Mouse (Mus musculus) thymus, postnatal 36 days (tissue): ENCODE measurements around the gene Snrpb.

Source experiments
- DNase-seq, 2 experiments: peaks; one replicate each; pipeline ENCODE4 v3.0.0; 2022; ENCODE audit warnings: mixed read lengths in 2 of 2

The Snrpb gene

DNA sequence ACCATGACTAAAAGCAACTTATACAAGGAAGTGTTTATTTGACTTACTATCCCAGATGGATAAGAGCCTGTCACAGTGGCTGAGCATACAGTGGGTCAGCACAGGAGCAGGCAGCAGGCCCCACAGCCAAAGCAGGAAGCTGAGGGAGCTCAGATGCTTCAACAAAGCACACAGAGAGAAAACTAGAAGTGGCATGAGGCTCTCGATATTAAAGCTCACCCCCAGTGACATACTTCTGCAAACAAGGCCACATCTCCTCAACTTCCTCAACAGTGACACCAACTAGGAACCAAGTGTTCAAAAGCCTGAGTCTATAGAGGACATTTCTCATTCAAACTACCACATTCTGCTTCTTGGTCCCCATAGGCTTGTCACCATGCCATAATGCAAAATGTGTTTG is 49.5 kb downstream of the Snrpb start:
- DNase-seq = no peak

DNA sequence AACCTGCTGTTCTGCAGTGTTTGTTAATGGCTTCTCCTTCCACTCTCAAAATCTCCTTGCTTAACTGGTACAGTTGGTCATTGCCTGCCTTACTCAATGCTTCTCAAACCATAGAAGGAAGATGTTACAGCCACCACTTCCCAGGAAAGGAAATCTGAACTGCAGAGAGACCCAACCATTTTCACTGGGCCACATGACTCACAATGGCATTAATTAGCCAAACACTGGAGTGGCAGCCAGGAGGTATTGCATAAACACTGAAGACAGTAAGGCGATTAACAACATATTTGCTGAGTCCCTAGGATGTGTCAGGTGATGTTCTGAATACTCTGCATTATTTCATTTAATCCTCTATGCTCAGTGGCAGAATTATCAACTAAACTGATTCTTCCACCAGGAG is 53.1 kb downstream of the Snrpb start:
- DNase-seq = no peak

DNA sequence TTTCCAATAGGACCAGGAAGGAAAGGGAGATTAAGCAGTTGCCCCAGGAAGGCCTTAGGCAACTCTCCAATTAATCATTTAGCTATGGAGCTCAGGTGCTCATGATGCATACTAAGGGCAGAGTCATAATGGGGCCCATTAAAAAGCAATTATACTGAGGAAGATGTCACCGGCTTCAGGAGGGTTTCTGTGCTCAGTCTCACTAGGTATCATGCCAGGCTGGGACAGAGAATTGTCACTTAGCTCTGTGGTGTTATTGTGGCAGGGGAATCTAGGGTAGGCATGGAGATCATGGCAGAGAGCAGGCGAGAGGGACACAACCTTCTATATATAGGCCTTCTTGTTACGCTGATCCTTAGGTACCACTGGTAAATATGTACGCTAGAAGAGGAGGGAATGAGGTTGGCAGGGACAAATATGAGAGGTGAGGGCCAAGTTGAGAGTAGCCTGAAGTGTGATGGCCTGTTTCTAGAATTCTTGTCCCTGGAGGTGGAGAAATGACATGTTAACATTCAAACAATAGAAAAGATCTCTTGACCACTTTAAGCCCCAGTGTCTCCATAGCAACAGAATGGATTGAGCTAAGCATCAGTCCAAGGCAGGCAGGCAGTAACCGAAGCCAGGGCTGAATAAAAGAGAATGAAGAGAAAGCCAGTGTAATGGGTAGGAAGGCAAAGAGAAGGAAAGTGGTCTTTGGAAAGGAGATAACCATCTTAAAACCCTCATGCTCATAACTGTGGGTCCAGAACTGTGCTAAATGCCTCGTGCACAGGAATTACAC is 53.7 kb downstream of the Snrpb start:
- no peak for DNase-seq
